Mouse (Mus musculus) heart, embryonic 16.5 days (tissue): ENCODE results near the gene Slc35f6. TPM values are rescaled to one million over a fixed set of nuclear protein-coding genes. Genes with fewer than 3 reads are reported as not detected.
A peak's percentile ranks its signal among the peaks of the same experiment; 100 is the strongest.

ENCODE experiments used
- ATAC-seq: fragments of 200-750 bp; cut with Nextera tagmentation; replicated peaks from 2 replicates; pipeline ENCODE4 v1.8.0; 2017; ENCODE audit warnings: moderate number of reproducible peaks; ENCODE audit not compliant: insufficient read depth, low FRiP score; ENCODE audit errors: extremely low read depth
- H3K27ac ChIP-seq: fragments of 300-500 bp; sonication (generic); 2 replicates; pipeline ENCODE4 v1.5.1; 2014; ENCODE audit warnings: mild to moderate bottlenecking, low read length, control low read depth, moderate library complexity
- H3K27me3 ChIP-seq: fragments of 300-500 bp; sonication (generic); 2 replicates; pipeline ENCODE4 v1.6.1; 2014; ENCODE audit warnings: low read length, mixed read lengths; ENCODE audit not compliant: control insufficient read depth, insufficient read depth
- H3K36me3 ChIP-seq: fragments of 300-500 bp; sonication (generic); 2 replicates; pipeline ENCODE4 v1.6.1; 2014; ENCODE audit not compliant: control insufficient read depth, insufficient read depth
- H3K4me1 ChIP-seq: fragments of 300-500 bp; sonication (generic); 2 replicates; pipeline ENCODE4 v1.6.1; 2014; ENCODE audit warnings: low read length, mixed read lengths; ENCODE audit not compliant: control insufficient read depth, insufficient read depth
- H3K4me2 ChIP-seq: fragments of 300-500 bp; sonication (generic); 2 replicates; pipeline ENCODE4 v1.6.1; 2014; ENCODE audit warnings: low read depth, mild to moderate bottlenecking, control low read depth, low read length
- H3K4me3 ChIP-seq: fragments of 300-500 bp; sonication (generic); 2 replicates; pipeline ENCODE4 v1.5.1; 2014; ENCODE audit warnings: mild to moderate bottlenecking, control low read depth, low read length
- H3K9ac ChIP-seq: fragments of 300-500 bp; sonication (generic); 2 replicates; pipeline ENCODE4 v1.6.1; 2014; ENCODE audit warnings: low read length, control low read depth
- H3K9me3 ChIP-seq: fragments of 300-500 bp; sonication (generic); replicated peaks from 2 replicates; pipeline ENCODE4 v1.6.1; 2016; ENCODE audit warnings: low read length; ENCODE audit not compliant: control insufficient read depth
- WGBS: fragments of 180-500 bp; shearing (Covaris S2); extraction: QIAGEN DNeasy Blood & Tissue Kit; methylation state at CpG from one replicate; pipeline ENCODE4 v1.1.7; 2014; 5-methylcytosine and 5-hydroxymethylcytosine counted together
- polyA plus RNA-seq: library from polyadenylated mRNA; unstranded; fragments of >200 nt; fragmentation: Nextera tagmentation; extraction: Ambion mirVana; gene quantifications from 2 replicates; pipeline ENCODE4 v1.2.1, GENCODE M21; 2015

The Slc35f6 gene
- polyA plus RNA-seq, 1 experiment from 2014 or later, result 25.6 TPM

DNA sequence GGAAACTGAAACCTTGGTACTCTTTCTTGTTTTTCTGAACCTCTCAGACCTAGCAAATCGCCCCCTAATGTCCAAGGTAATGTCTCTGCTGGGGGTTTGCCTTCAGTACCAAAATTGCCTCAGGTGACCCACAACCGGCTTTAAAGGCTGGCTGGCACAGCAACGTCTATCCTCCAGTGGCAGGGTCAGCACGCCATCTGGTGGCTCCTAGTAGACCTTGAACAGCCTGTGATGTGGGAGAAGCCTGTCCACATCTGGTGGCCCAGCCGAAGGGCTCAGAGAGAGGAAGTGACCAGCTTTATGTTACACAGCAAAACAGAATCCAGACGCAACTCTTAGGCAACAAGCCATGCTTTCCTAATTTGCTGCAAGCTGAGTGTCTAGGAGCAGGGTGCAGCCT is 9.7 kb upstream of the Slc35f6 start:
- Histone ChIP-seq H3K9ac (no peak overlapping the region), H3K36me3 (no peaks in the 10 kb centered on the region)

DNA sequence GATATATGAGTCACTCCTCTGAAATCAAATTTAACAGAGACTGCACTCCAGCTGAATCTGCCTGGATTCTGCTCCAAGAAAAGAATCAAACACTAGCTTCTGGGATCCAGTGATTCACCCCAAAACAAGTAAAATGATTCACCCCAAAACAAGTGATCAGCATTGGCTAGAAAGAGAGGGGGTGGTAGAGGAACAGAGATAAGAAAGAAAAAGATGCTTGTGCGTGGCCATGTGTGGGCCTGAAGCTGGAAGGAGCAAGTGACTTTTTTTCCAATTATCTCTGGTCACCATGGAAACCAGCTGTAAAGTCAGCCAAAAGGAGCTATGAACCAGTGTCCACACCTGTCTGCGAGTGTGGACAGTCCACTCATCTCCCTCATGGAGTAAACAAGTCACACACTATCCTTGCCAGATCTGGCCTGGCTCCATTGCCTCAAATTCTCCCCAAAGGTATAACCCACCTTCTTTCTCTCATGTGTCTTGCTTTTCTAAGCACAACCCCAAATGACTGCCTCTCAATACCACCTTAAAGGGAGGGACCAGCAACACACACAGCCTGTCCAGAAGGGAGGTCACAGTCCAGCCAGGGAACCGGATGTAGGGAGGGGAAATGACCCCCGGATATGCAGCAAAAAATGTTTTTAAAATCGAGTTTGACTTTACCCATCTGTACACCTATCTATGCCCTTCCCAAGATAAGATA is 4.1 kb upstream of the Slc35f6 start:
- WGBS, result 43% methylated on average over 5 of the region's 5 CpGs
- no peak overlapping the region for H3K4me3 ChIP-seq

More for the DNA sequence above, 9.7 kb upstream of the Slc35f6 start:
- WGBS, result 2% methylated on average over 6 of the region's 6 CpGs
- H3K4me2 ChIP-seq, result no peak overlapping the region
- H3K27me3 ChIP-seq, result no peaks in the 10 kb centered on the region
- no peak overlapping the region for H3K27ac ChIP-seq
- H3K9me3 ChIP-seq, result no peaks in the 10 kb centered on the region
- no peaks in the 10 kb centered on the region; the same call in 1 of the 2 replicates for H3K4me1 ChIP-seq
- no peak overlapping the region for H3K4me3 ChIP-seq
- ATAC-seq, result peak; percentile 75; the same call in 1 of the 2 replicates

DNA sequence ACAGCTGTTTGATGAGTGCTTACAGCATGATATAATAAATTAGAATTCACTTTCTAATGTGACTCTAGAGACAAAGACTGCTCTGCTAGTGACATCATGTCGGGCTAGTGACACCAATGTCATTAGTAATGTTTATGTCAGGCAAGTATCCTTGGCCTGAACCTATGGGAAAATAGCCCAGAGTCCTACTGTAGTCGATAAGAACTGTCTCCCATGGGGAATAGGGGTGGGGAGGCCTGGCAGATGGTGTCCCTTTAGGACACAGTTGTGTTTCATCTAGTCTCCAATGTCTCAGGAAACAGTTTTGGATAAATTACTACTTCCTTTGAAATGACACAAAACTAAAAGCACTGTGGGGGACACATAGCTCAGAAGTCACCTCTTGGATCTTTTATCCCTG is 1.7 kb upstream of the Slc35f6 start:
- H3K36me3 ChIP-seq, result no peaks in the 10 kb centered on the region
- no peak overlapping the region for H3K9ac ChIP-seq
- no peak for ATAC-seq
- H3K4me2 ChIP-seq, result no peak overlapping the region
- no peak overlapping the region for H3K27ac ChIP-seq
- no peaks in the 10 kb centered on the region for H3K9me3 ChIP-seq
- H3K27me3 ChIP-seq, result no peaks in the 10 kb centered on the region
- no peak overlapping the region for H3K4me3 ChIP-seq
- 69% methylated on average over 2 of the region's 2 CpGs for WGBS
- peaks cover 29% of the 10 kb centered on the region for H3K4me1 ChIP-seq

More for the DNA sequence above, 4.1 kb upstream of the Slc35f6 start:
- Histone ChIP-seq H3K4me1 (peaks cover 24% of the 10 kb centered on the region), H3K9ac (no peak overlapping the region), H3K36me3 (no peaks in the 10 kb centered on the region), H3K27me3 (no peaks in the 10 kb centered on the region), H3K9me3 (no peaks in the 10 kb centered on the region), H3K4me2 (no peak overlapping the region), H3K27ac (peak overlapping the region; percentile 22)
- no peak for ATAC-seq

DNA sequence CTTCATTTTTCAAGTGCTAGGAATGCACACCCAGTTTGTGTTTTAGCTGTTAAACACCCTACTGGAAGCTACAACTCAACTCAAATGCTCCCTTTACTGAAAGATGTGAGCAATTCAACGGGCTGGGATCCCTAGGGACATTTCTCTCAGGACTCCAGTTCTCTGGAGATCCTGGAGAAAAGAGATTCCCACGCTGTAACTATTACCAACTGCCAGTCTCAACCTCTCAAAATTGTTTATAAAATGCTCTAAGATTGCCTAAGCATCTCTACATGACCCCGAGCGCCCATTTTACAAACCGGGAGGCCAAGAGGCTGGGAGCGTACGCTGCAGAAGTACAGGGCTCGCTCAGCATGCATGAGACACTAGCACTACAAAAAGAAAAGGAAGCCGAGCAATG is 337 bp upstream of the Slc35f6 start:
- peak overlapping the region; percentile 90 for H3K4me3 ChIP-seq
- ATAC-seq, result no peak
- peak overlapping the region; percentile 52 for H3K27ac ChIP-seq
- H3K4me1 ChIP-seq, result peaks cover 29% of the 10 kb centered on the region
- no peaks in the 10 kb centered on the region for H3K36me3 ChIP-seq
- H3K4me2 ChIP-seq, result peak overlapping the region; percentile 79
- H3K9me3 ChIP-seq, result no peaks in the 10 kb centered on the region
- no peaks in the 10 kb centered on the region for H3K27me3 ChIP-seq
- H3K9ac ChIP-seq, result peak overlapping the region; percentile 87
- 13% methylated on average over 9 of the region's 9 CpGs for WGBS

DNA sequence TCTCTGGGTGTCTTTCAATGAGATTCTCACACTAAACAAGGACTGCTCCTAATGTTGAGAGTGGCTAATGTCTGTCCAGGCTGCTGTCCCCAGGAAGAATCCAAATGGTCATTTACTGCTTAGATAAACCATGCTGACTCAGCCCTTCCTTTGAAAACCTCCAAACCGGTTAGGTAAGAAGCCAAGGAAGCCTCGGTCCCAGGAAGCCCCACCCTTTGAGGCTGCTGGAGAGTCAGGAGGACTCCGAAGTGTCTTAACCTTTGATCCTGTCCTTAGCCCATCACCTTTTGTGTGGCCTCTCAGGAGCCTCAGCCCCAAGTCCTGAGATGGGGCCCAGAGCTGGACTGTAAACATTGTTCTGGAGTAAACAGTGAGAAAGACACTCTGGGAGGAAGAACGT is 1.8 kb downstream of the Slc35f6 start:
- no peak overlapping the region for H3K4me2 ChIP-seq
- H3K9me3 ChIP-seq, result no peaks in the 10 kb centered on the region
- peaks cover 16% of the 10 kb centered on the region for H3K4me1 ChIP-seq
- no peak overlapping the region for H3K4me3 ChIP-seq
- no peaks in the 10 kb centered on the region for H3K27me3 ChIP-seq
- WGBS, result 67% methylated on average over 4 of the region's 4 CpGs
- H3K27ac ChIP-seq, result no peak overlapping the region
- H3K9ac ChIP-seq, result no peak overlapping the region
- no peak for ATAC-seq
- H3K36me3 ChIP-seq, result 0 out of 2 replicates have a peak, but pooled peaks cover 2% of the 10 kb centered on the region

DNA sequence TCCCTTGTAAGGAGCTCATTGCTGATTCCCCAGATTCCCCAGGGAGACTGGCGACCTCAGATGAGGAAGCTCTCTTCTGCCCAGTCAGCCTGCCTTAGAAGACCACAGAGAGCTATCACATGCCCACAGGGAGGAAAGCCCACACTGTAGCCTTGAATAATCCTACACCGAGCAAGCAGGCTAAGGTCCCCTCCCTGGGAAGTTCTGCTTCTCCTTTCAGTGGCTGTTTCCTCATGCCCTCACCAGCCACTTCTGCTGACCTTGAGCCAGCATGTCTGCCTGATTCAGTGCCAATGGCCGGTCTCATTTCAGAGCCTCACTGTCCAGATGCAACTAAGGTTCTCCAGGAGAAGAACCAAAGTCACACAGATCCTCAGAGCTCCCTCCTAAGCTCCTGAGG is 3.0 kb downstream of the Slc35f6 start:
- no peaks in the 10 kb centered on the region for H3K9me3 ChIP-seq
- no peak overlapping the region for H3K4me2 ChIP-seq
- no peak overlapping the region for H3K4me3 ChIP-seq
- H3K4me1 ChIP-seq, result peaks cover 19% of the 10 kb centered on the region
- 71% methylated on average over 3 of the region's 3 CpGs for WGBS
- H3K27ac ChIP-seq, result no peak overlapping the region
- no peak overlapping the region for H3K9ac ChIP-seq
- peaks cover 6% of the 10 kb centered on the region for H3K36me3 ChIP-seq
- no peak for ATAC-seq
- no peaks in the 10 kb centered on the region for H3K27me3 ChIP-seq

DNA sequence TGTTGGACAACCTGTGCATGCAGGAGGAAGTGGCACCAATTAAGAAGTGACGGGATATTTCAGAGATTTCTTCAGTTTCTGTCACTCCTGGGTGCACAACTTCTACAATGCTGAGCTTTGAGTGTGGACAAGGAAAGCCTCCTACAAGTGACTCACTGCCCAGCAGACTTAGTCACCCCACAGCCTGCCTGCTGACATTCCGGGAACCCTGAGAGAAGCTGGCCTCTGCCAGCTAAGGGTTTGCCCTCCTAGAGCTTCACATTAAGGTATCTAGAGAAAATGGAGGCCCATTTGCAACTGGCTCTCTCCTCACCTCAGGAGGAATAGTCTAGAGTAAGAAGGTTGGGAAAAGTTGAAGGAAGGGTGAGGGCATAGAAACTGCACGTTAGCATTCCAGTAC is 3.8 kb downstream of the Slc35f6 start:
- Histone ChIP-seq H3K4me3 (no peak overlapping the region), H3K9ac (no peak overlapping the region), H3K27me3 (no peaks in the 10 kb centered on the region), H3K4me2 (no peak overlapping the region), H3K9me3 (no peaks in the 10 kb centered on the region), H3K36me3 (peaks cover 13% of the 10 kb centered on the region), H3K27ac (no peak overlapping the region), H3K4me1 (peaks cover 19% of the 10 kb centered on the region)
- no peak for ATAC-seq
- WGBS, result 81% methylated on average over 3 of the region's 3 CpGs

DNA sequence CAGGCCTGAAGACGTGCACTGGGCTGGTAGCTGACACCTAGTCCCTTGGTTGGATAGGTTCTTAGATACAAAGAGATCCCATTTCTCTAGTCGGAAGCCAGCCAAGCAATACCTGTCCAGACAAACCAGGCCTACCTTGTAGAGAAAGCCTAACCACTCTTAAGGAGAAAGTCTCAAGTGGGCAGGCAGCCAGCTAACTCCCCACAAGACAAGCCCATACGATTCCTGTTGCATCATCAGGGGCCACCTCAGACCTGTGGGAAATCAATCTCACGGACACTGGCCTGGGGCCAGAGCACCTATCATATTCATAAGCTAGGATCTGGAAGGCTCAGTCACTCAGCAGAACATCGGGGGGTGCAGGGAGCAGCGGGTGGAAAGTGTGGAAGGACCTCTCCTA is 5.5 kb downstream of the Slc35f6 start:
- Histone ChIP-seq H3K36me3 (peaks cover 18% of the 10 kb centered on the region), H3K27me3 (no peaks in the 10 kb centered on the region), H3K9ac (no peak overlapping the region), H3K9me3 (no peaks in the 10 kb centered on the region), H3K4me3 (no peak overlapping the region), H3K4me2 (no peak overlapping the region), H3K27ac (no peak overlapping the region), H3K4me1 (peaks cover 12% of the 10 kb centered on the region)
- 80% methylated on average over 6 of the region's 6 CpGs for WGBS
- ATAC-seq, result no peak

DNA sequence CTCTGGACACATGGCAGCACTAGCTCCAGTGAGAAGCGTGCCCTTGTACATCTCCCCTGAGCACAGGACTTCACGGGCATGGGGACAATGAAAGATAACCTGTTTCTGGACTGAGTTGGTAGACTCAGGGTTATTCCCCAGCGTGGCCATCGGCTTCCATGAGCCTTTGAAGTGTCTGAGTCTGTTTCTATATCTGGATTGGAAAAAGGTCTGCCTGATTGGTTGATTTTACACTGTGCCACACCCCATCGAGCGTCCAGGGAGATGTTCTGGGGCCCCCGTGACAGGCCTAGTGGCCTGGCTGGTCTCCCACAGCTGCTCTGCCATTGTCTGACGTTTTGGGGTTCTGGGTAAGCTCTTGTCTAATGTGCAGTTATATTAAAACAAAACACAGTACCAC is 7.3 kb downstream of the Slc35f6 start:
- Histone ChIP-seq H3K9ac (no peak overlapping the region), H3K4me3 (no peak overlapping the region), H3K4me2 (no peak overlapping the region), H3K36me3 (peaks cover 18% of the 10 kb centered on the region), H3K9me3 (no peaks in the 10 kb centered on the region), H3K4me1 (peaks cover 4% of the 10 kb centered on the region; the same call in 1 of the 2 replicates), H3K27ac (no peak overlapping the region), H3K27me3 (no peaks in the 10 kb centered on the region)
- no peak for ATAC-seq
- 58% methylated on average over 8 of the region's 8 CpGs for WGBS
